Mouse (Mus musculus): Measurements from ENCODE around the gene Dus2. TPM values are rescaled to one million over a fixed set of nuclear protein-coding genes. Genes with fewer than 3 reads are reported as not detected.

Gene Dus2
- total RNA-seq (2021): 10 to 100 TPM in 1 of 2 experiments, 1 to 10 TPM in 1; 9.4 to 10.4 TPM
- long read RNA-seq, experiment 1, transcript Dus2-201 (16 exons, 1,860 nt): major isoform, 10 of 18 reads
- long read RNA-seq, experiment 1, partial matches to known transcripts: 2 of 18 reads
- long read RNA-seq, experiment 1, other reads (novel, unspliced or antisense): 5 of 18 reads
- long read RNA-seq, experiment 2, transcript Dus2-201 (16 exons, 1,860 nt): major isoform, 11 of 15 reads
- long read RNA-seq, experiment 2, partial matches to known transcripts: 2 of 15 reads
- long read RNA-seq, experiment 2, other reads (novel, unspliced or antisense): 2 of 15 reads

- intact Hi-C loops (cut with DNase I; ENCODE audit: low total_unique reads): no loop called here
- DNase-seq: peak; percentile 84
Observed at GRCm38 (mm10) chr8:105990856-105991387, at the start of gene Dus2. TSS of gene Dus2 (plus strand) at chr8:105991337.

GRCm38 (mm10) chr8:105942026-105942425 is 49.1 kb upstream of the Dus2 start:
- no peak for DNase-seq

GRCm38 (mm10) chr8:105942542-105942941 is 48.6 kb upstream of the Dus2 start:
- no peak for DNase-seq
- intact Hi-C loops (cut with DNase I; ENCODE audit: low total_unique reads): no loop called here

More at GRCm38 (mm10) chr8:105942026-105942425, 49.1 kb upstream of the Dus2 start:
- intact Hi-C loops (cut with DNase I; ENCODE audit: low total_unique reads): no loop called here

GRCm38 (mm10) chr8:105943321-105943739 is 47.8 kb upstream of the Dus2 start, which contains the start of gene Lcat:
TSS of gene Lcat (minus strand) at chr8:105943382.
- intact Hi-C loops (cut with DNase I; ENCODE audit: low total_unique reads): no loop called here
- no peak for DNase-seq

- intact Hi-C loops (cut with DNase I; ENCODE audit: low total_unique reads): no loop called here
- DNase-seq: peak; percentile 54
Observed at GRCm38 (mm10) chr8:105949350-105949749, 41.8 kb upstream of the Dus2 start.

GRCm38 (mm10) chr8:105951057-105951659 is 40.0 kb upstream of the Dus2 start:
- intact Hi-C loops (cut with DNase I; ENCODE audit: low total_unique reads): no loop called here
- DNase-seq: peak; percentile 71

- DNase-seq: no peak
- intact Hi-C loops (cut with DNase I; ENCODE audit: low total_unique reads): no loop called here
Observed at GRCm38 (mm10) chr8:105956556-105956955, 34.6 kb upstream of the Dus2 start.

- intact Hi-C loops (cut with DNase I; ENCODE audit: low total_unique reads): no loop called here
- no peak for DNase-seq
Observed at GRCm38 (mm10) chr8:105957813-105958212, 33.3 kb upstream of the Dus2 start.

GRCm38 (mm10) chr8:105959350-105959749 is 31.8 kb upstream of the Dus2 start:
- DNase-seq: peak; percentile 56
- intact Hi-C loops (cut with DNase I; ENCODE audit: low total_unique reads): no loop called here

GRCm38 (mm10) chr8:105961101-105961500 is 30.0 kb upstream of the Dus2 start:
- intact Hi-C loops (cut with DNase I; ENCODE audit: low total_unique reads): no loop called here
- DNase-seq: no peak

- no peak for DNase-seq
- intact Hi-C loops (cut with DNase I; ENCODE audit: low total_unique reads): no loop called here
Observed at GRCm38 (mm10) chr8:105961536-105961935, 29.6 kb upstream of the Dus2 start.

- intact Hi-C loops (cut with DNase I; ENCODE audit: low total_unique reads): no loop called here
- no peak for DNase-seq
Observed at GRCm38 (mm10) chr8:105964506-105965265, 26.5 kb upstream of the Dus2 start.

GRCm38 (mm10) chr8:105965266-105965904 is 25.8 kb upstream of the Dus2 start:
- peak; percentile 74 for DNase-seq
- intact Hi-C loops (cut with DNase I; ENCODE audit: low total_unique reads): no loop called here

- DNase-seq: peak; percentile 87
- intact Hi-C loops (cut with DNase I; ENCODE audit: low total_unique reads): no loop called here
Observed at GRCm38 (mm10) chr8:105965905-105966341, 25.2 kb upstream of the Dus2 start, which contains the start of gene Slc12a4. TSS of gene Slc12a4 (minus strand) at chr8:105966097.

GRCm38 (mm10) chr8:105966692-105967311 is 24.3 kb upstream of the Dus2 start:
- intact Hi-C loops (cut with DNase I; ENCODE audit: low total_unique reads): no loop called here
- peak; percentile 50 for DNase-seq

- no peak for DNase-seq
- intact Hi-C loops (cut with DNase I; ENCODE audit: low total_unique reads): no loop called here
Observed at GRCm38 (mm10) chr8:105969367-105969766, 21.8 kb upstream of the Dus2 start.

- intact Hi-C loops (cut with DNase I; ENCODE audit: low total_unique reads): no loop called here
Observed at GRCm38 (mm10) chr8:105971019-105971720, 20.0 kb upstream of the Dus2 start.

GRCm38 (mm10) chr8:105975363-105975762 is 15.8 kb upstream of the Dus2 start:
- intact Hi-C loops (cut with DNase I; ENCODE audit: low total_unique reads): no loop called here
- no peak for DNase-seq

More at GRCm38 (mm10) chr8:105971019-105971720, 20.0 kb upstream of the Dus2 start:
- DNase-seq: no peak

Measured in gastrocnemius, postnatal 14 days (tissue).